Mouse (Mus musculus) heart, embryonic 10.5 days (tissue): ENCODE measurements at regions not wholly inside any gene's neighbourhood (a gene's known extent, or its start where the extent isn't known, plus 50 kb on each side); places are given as distances from the start of the nearest gene placed in this dataset.

Source experiments
- DNase-seq: peaks from one replicate; pipeline ENCODE4 v3.0.0-alpha.2; 2017; ENCODE audit warnings: low spot score
- H3K27ac ChIP-seq: fragments of 300-500 bp; sonication (generic); 2 replicates; pipeline ENCODE4 v1.5.1; 2016; ENCODE audit warnings: mild to moderate bottlenecking
- H3K27me3 ChIP-seq: fragments of 300-500 bp; sonication (generic); 2 replicates; pipeline ENCODE4 v1.6.1; 2016; ENCODE audit warnings: mild to moderate bottlenecking; ENCODE audit not compliant: poor library complexity, insufficient read depth, severe bottlenecking
- H3K36me3 ChIP-seq: fragments of 300-500 bp; sonication (generic); 2 replicates; pipeline ENCODE4 v1.6.1; 2016; ENCODE audit warnings: mild to moderate bottlenecking, moderate library complexity
- H3K4me1 ChIP-seq: fragments of 300-500 bp; sonication (generic); 2 replicates; pipeline ENCODE4 v1.6.1; 2016; ENCODE audit warnings: mild to moderate bottlenecking
- H3K4me3 ChIP-seq: fragments of 300-500 bp; sonication (generic); 2 replicates; pipeline ENCODE4 v1.5.1; 2016; ENCODE audit warnings: mild to moderate bottlenecking, moderate library complexity
- H3K9me3 ChIP-seq: fragments of 300-500 bp; sonication (generic); 2 replicates; pipeline ENCODE4 v1.6.1; 2016; ENCODE audit warnings: mild to moderate bottlenecking, moderate library complexity
- WGBS: fragments of 180-500 bp; shearing (Covaris S2); methylation state at CpG from one replicate; pipeline ENCODE4 v1.1.7; 2016; 5-methylcytosine and 5-hydroxymethylcytosine counted together

DNA sequence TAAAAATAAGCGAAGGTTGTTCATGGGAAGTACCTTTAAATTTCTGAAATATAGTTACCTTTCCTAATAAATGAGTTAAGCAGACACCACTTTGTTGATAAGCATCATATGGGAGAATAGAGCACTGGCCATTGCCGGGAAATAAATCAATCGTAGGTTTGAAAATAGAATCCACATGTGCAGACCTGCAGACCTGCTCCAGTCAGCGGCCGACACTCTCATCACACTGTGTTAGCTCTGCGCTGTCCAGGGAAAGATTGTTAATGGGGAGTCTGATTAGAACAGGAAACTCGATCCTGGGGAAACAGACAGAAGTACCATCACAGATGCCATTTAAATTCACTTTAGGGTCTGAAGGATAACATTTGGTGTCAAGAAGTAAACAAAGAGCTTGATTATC lies 53.4 kb upstream of the Hgf start:
- no peak overlapping the region for H3K27ac ChIP-seq
- no peaks in the 10 kb centered on the region for H3K4me1 ChIP-seq
- DNase-seq = no peak
- 47% methylated on average over 7 of the region's 7 CpGs for WGBS
- no peaks in the 10 kb centered on the region for H3K9me3 ChIP-seq
- H3K4me3 ChIP-seq = no peak overlapping the region
- H3K27me3 ChIP-seq = no peaks in the 10 kb centered on the region
- no peaks in the 10 kb centered on the region for H3K36me3 ChIP-seq
